Mouse (Mus musculus) ZHBTc4 (cell line): ENCODE measurements around the gene Rnf126.
A peak's percentile ranks its signal among the peaks of the same experiment; 100 is the strongest.

Experiments used
- DNase-seq: peaks from one replicate; pipeline ENCODE4 v3.0.0-alpha.2; 2011; ENCODE audit warnings: low read depth, low spot score

Rnf126 gene

DNA sequence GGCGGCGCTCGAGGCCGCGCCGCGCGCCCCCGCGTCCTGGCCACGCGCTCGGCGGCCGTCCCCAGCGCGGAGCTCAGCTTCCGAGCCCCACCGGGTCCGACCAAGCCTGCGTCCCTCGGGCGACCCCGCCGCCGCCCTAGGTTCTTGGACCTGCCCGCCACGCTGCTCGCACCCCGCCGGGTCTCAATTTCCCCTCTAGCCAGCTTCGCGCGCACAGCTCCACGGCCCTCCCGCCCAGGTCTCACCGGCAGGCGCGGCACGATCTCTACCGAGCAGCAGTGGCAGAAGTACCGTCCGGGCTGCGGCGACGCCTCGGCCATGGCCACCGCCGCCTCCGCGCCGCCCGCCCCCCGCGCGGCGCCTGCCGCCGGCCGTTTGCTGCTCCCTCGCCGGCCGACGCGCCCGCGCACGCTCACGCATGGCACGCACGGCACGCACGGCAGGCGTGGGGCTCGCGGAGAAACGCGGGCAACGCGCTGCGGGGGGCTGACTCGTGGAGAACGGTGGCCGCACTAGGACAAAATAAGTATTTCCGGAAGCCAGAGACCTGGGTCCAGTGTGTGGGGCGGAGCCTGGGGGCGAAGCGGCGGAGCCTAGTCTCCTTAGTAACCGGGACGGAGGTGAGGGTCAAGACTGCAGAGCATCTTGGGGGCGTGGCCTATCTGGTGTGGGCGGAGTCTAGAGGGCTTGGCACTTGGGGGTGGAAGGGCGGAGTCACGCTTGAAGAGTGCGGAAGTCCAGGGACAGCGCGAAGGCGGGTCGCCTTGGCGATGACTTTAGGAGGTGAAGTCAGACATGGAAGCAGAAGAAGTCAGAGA lies at the start of gene Rnf126:
Gene Rnf126 (minus strand): TSS at position 445 of the 818 bp plus-strand sequence.
- peak; percentile 100 for DNase-seq

DNA sequence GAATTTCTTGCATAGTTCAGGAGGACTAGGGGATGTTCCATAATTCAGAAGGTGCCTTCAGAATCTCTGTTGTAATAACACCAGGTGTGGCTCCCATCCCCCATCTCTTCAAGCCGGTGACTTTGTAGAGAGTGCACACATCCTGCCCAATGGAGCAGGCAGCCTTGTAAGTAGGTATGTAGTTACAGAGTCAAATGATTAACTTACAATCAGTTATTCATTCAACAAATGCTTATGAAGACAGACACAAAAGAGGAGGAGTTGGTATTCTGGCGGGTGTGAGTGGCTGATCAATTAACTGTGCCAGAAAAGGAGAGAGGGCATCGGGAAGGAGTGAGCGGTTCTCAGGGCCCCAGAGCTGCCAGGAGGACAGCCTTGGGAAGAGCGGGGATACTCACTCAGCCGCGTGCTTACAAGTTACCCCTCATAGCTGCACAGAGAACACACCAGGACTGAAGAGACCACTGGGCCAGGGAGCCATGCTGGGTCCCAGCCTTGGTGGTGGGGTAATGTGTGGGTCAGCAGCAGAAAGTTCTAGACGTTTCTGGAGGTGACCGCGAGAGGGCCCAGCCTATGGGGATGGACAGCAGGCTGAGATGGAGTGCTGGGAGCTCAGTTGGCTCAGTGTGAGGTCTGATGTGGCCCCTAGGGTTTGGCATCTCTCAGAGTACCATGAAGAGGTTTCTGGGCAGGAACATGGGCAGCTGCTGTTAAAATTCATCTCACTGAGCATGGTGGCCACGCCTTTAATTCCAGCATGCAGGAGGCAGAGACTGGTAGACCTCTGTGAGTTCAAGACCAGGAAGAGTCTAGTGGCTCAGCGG lies 49.1 kb upstream of the Rnf126 start:
- DNase-seq, result no peak

DNA sequence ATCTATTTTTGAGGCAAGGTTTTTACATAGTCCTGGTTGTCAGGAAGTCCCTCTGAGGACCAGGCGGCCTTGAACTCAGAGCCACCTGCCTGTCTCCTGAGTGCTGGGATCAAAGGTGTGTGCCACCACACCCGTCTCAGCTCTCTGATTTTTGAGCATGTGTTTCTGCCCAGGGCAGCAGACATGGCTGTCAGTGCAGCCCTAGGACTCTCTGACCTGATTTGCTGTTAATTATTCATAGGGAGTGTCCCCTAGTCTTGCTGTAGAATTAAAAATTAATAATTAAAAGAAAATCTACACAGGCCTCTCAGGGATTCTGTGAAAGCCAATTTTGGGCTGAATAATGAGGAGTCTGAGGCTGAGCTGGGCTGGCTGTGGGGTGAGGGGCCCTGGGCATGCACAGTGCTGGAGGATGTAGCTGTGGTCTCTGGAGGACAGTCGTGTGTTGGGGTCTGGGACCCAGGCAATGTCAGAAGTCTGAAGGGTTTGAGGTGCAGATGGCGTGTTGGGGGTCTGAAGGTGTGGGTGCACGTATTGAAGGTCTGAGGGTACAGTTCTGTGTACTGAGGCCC lies 47.6 kb upstream of the Rnf126 start:
- DNase-seq, result no peak

DNA sequence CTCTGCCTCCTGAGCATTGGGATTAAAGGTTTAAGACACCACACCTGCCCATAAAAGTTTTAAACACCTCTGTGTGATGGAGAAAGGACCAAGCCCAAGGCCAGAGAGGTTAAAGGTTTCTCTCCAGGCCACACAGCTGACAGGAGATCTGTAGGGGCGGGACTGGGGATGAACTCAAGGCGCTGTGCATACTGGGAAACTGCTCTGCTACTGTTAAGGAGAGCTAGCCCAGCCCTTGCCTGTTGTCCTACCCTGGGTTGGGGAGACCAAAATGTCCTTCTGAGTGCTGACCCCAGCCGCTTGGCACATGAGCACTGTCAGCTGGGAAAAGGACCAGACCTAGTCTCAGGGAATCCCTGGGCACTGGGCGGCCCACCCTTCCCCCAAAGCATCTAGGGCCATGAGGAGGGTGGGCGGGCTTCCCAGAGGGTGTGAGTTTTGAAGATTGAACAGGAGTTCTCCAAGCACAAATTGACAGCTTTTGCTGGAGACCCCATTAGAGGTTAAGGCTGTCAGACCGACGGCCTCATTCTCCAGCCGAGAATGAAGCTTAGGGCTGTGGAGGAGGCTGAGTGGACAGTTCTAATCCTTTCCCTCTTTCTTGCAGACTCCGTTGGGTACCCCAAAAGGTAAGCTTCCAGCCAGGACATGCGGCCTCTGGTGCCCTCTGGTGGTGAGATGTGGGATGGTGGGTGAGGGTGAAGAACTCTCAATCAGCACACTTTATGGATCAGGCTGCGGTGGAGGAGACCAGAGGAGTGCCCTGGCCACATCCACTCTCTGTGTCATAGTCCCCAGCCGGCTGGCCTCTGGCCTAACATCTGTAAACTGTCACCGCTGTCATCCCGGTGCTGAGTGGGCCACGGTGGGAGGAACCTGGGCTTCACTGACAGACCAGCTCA lies 45.2 kb upstream of the Rnf126 start:
- DNase-seq, result peak; percentile 73

DNA sequence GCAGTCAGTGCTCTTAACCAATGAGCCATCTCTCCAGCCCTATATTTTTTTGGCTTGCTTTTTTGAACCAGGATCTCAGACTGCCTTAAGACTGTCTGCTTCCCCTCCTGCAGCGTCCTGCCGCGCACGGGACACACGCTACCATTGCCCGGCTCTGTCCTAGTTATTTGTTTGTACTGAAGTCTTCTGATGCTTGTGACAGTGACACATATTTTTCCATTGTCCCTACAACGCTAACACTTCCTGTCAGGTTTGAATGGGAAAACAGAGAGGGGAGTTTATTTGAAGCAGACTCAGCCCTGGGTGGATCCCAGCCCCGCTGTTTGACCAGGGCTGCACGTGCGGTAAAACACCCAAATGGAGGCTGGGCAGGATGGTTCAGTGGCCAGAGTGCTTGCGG lies 42.0 kb upstream of the Rnf126 start:
- DNase-seq, result no peak

DNA sequence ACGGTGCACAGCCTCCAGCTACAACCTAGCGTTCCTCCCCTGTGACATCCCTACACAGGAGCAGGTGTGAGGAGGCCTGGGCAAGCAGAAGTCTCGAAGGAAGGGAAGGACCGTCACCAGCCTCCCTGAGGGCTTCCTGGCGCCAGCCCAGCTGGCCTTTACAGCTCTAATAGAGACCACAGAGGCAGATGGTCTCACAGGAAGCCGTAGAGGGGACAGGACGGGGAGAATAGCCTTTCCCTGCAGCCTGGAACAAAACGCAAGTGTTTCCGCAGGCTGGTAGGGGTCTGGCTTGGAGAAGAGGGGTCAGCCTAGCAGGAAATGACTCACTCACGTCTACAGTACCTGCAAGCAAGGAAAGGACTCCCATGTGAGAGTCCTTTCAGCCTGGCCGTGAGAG lies 41.1 kb upstream of the Rnf126 start:
- no peak for DNase-seq

DNA sequence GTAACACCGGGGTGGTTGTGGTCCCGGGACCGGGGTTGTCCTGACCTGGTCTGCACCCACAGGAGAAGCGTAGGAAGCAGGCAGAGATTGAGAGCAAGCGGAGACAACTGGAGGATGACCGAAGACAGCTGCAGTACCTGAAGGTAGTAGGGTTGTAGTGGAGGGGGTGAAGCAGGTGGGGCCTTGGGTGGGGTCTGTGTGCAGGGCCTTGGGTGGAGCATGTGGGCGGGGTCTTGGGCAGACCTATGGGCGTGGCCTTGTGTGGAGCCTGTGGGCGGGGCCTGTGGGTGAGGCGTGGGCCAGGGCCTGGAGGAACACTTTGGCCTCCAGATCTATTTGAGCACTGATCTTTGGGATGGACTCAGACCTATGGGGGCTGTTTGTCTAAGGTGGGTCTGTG lies 40.2 kb upstream of the Rnf126 start:
- DNase-seq, result peak; percentile 76

DNA sequence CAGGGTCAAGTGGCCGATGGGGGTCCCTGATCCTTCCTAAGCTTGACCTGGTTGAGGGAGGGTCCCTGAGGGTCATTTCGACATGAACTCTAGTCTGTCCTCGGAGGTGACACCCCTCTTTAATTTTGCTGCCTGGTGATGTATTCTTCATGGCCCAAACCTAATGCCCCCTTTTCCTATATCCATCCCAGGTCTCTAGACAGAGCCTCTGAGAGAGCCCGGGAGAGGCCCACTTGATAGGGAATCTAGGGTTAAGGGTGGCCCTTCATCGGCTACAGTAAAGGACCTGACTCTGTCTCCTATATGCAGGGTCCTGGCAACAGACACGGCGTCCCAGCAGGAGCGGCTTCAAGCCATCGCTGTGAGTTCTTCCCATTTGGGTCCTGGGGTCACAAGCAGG lies 39.6 kb upstream of the Rnf126 start:
- no peak for DNase-seq

DNA sequence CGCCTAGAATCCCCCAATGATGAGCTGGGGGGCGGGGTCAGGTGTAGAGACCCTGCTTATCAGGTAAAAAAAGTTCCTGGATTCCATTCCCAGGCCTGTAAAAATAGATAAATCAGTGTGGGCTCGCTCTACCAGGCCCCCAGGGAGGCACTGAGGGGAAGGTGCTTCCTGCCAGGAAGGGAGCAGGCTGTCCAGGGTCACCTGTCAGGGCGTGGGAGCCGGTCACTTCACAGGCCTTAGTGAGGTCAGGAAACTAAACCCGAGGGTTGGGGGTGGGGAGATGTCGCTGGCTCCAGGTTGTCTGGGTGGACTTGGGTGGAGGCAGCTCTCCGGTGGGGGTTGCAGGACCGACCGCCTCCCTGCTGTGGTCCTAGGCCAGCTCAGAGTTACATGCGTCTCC lies 38.9 kb upstream of the Rnf126 start:
- DNase-seq, result no peak

DNA sequence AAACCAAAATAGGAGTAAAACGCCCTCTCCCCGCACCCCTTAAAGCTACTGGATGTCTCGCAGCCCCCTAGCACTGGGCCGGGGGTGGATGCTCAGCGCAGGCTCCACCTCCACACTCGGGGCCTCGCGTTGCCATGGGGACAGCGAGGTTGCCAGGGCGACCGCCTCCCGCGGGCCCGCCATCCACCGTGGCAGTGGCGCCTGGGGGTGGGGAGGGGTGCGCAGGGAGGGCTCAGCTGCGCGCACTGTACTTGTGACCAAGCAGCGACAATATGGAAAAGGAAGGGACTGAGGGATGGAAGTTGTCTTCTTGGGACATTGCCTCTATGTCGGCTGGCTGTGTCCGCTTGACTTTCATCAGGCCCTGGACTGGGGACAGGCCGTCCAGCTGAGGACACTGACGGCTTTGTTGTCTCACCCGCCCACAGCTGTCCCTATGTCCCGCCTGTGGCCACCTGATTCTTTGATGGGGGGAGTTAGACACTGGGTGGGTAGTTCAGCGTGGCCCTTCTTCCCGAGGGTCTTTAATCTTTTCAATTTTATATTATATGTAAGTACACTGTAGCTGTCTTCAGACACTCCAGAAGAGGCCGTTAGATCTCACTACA lies 37.1 kb upstream of the Rnf126 start:
- DNase-seq, result peak; percentile 82

DNA sequence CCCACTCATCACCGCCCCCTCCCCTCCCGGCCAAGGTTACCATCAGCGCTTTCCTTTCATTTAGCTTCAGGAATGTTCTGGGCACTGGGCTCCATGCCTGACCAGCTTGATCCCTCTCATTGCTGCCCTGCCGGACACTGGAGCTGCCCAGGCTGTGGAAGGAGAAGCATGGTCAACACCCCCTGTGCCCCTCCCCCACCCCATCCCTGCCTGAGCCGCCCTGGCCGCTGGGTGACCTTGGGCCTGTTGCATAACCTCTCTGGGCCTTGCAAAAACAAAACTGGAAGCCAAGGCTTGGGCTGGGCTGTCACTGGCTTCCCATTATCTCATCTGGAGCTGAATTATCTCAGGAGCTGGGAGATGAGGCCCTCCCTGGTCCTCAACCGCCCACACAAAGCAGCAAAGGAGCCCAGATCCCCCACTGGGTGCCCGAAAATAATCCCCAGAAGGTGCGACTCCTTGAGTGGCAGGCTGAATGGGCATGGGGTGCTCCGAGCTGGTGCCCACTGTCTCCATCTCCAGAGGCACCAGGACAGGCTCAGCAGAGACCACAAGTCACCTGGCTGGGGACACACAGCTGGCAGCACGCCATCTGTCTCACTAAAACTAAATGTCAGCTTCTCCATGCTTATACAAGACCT lies 35.7 kb upstream of the Rnf126 start:
- DNase-seq, result peak; percentile 59

DNA sequence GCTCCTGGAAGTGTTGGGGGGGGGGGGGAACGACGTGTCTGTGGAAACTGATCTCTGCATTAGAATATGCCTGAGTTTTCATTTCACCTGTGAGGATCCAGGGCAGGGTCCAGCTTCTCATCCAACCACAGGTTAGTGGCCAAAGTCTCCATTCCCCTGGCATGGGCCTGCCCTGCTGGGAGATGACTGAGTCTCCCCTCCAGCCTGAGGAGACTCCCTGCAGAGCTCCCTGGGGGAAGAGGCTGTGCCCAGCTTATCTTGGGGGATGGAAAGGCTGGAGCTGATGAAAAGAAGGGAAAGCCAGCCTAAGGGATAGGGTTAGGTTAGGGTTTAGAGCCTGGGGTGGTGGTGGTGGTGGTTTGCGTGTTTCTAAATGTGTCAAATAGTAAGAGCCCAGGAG lies 35.1 kb upstream of the Rnf126 start:
- DNase-seq, result no peak

DNA sequence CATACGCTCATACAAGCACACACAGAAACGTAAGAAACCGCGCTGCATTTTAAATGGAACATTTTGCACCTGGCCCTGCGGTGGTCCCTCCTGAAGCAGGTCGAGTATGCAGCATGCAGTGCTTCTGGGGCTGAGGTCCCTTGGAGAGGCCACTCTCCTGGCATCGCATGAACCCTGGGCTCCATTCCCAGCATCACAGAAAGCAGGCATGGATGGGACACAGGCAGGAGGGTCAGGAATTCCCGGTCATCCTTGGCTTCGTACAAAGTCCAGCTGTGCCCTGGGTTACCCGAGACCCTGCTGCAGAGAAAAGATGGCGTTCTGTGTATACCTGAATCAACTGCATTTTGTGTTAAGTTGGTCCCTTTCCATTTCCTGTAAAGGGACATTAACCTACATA lies 33.8 kb upstream of the Rnf126 start:
- no peak for DNase-seq

DNA sequence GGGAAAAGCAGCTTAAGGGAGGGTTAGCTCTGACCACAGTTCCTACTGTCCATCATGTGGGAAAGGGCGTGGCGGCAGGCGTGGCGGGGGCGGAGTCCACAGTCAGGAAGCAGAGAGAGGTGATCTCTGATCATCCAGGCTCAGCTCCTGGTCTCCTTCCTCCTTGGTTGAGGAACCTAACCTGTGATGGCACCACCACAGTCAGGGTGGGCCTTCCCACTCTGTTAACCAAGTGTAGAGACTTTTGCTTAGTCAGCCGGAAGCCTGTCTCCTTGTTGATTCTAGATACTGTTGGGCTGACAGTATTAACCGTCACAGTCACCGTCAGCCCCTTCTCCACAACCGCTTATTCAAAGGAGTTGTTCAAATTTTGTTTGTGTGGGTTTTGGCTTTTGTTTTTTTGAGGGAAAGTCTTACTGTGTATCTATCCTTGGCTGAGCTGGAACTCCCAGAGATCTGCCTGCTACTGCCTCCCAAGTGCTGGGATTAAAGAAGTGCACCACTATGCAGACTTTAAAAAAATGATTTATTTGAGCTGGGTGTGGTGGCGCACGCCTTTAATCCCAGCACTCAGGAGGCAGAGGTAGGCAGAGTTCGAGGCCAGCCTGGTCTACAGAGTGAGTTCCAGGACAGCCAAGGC lies 31.7 kb upstream of the Rnf126 start:
- no peak for DNase-seq

DNA sequence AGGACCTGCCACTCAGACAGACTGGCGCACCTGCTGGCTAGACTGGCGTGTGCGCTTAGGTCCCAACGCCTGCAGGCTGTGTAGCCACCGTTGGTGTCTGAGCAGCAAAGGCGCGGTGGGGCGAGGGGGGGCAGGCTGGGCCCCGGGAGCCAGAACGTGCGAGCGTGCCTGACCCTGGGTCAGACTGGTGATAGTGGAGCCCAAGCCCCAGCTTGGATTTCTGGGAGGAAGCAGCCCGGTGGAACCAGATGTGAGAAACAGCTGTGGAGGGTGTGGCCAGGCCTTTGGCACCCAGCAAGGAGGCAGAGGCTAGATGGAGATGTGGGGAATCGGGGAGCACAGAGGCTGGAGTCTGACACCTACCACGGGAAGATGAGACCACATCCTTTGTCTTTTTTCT lies 30.6 kb upstream of the Rnf126 start:
- DNase-seq, result peak; percentile 44

DNA sequence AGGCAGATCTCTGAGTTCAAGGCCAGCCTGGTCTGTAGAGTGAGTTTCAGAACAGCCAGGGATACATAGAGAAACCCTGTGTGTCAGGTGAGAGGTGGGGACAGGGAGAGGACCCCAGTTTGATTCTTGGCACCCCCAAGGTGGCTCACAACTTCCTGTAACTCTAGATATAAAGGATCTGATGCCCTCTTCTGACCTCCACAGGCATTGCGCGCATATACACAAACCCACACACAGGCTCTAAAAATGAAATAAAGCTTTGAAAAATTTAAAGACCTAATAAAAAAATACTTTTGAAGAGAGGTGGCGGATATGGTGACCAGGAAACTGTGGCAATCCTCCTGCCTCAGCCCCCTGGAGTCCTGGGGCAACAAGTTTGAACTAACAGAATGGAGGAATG lies 29.2 kb upstream of the Rnf126 start:
- DNase-seq, result no peak

DNA sequence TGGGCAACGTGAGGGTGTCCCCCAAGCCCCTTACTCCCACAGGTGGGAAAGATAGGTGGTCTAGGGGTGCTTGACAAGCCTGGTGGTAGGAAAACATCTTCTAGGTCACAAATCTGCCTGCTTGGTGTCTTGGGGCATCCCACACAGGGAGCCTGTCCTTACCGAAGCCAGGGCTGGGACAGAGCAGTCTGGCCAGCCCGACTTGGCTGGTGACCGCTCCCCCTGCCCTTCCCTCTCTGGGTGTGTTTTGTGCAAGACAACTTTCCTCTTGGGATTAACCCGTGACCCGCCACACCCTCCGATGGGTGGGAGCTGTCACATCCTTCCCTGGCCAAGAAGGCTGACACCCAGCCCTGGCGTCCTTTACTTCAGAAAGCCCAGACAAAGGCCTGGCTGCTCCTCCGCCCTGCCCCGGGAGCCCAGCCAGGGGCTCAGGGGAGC lies 27.8 kb upstream of the Rnf126 start:
- peak; percentile 43 for DNase-seq

DNA sequence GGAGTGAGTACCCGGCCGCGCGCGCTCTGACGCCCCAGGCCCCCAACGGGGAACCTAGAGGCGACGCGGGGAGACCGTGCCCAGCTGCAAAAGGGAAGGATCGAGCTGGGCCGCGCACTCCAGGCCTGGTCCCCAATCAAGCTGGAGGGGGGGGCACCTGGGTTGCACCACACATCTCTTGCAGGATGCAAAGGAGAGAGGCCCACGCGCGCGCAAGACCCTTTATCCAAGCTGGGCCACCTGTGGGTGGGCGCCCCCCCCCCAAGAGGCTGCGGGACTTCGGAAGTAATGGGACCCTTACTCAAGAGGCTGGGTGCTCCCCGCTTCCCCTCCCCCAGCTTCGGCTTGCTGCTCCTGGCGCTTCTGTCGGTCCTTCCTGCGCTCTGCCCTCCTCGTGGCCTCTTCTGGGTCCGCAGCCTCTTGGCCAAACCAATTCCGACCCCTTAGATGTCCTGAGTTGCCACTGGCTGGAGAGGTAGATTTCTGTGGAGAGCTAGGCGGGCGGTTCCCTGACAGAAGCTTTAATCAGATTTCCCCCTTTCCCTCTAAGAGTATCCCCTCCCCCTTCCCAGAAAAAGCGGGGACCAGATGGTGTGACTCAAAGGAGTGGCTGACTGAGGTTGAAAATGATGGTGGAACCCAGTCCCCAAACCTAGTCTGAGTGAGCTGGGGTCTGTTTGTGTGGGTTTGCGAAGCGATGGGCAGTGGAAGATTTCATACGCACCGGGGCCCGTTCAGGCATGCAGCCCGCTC lies 27.2 kb upstream of the Rnf126 start:
- peak; percentile 39 for DNase-seq

DNA sequence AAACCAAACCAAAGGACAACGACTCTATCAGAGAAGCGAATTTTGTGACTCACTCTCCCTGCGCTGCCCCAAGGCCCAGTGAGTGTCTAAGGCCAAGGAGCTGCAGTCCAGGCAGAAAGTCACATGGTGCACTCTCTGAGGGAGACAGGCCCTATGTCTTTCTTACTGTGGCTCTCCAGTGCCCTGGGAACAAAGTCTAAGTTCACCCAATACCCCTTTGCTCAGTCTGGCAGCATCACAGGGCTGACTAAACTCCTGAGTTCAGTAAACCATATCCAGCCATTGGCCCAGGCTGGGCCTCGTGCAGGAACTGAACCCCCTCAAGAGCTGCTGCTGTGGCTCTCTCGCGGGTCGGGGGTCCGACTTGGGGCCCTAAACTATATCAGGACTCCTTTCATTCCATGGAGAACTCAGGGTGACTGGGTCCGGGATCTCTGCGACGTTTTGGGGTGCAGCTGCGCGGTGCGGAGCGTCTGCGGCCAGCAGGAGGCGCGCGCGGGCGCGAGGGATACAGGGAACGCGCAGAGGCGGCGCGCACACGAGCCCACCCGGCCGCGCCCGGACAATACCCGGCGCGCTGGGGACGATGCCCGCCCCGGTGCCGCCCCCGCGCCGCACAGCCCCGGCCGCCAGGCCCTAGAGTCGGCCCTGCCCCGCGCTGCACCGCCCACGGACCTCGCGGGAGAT lies 26.4 kb upstream of the Rnf126 start, which contains the start of gene Palm:
Gene Palm (plus strand): TSS at position 522 of the 687 bp plus-strand sequence.
- DNase-seq, result peak; percentile 75
